Mouse (Mus musculus): ENCODE results near the gene Capn3. TPM values are rescaled to one million over a fixed set of nuclear protein-coding genes. Genes with fewer than 3 reads are reported as not detected.

The Capn3 gene
- total RNA-seq (2014; fragmentation: Nextera tagmentation), result not detected in 2 replicates
- 0.05 and 0.06 TPM in 2 replicates for total RNA-seq (2017)
- not detected in 2 replicates for polyA plus RNA-seq (2012)

DNA sequence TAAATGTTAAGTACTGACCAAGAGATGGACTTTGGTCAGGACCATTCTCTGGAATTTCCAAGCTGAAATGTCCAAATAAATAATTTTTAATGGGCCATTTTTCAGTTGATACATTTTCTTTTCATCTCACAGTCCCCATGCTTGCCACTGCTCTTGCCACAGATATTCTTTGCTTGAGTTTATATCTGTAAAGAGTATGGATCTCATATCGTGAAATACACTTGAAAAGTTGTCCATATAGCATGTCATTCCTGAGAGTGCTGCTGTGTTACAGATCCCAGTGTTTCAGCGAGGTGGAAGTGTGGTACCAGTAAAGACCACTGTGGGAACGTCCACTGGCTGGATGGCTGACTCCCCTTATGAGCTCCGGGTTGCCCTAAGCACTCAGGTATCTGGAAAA lies at the start of gene Capn3:
Gene Capn3, plus strand, starts transcription at position 301 of the 400 bp plus-strand sequence.
- Histone ChIP-seq H3K9me3 (replicated peaks) (no peaks in the 10 kb centered on the region), H3K27me3 (ENCODE audit: insufficient read depth, low read length) (peaks cover 6% of the 10 kb centered on the region; the same call in 1 of the 2 replicates), H3K36me3 (replicated peaks) (no peaks in the 10 kb centered on the region), H3K4me3 (ENCODE audit: low read depth, low read length) (no peak within 1 kb of the TSS), H3K4me1 (ENCODE audit: insufficient read depth, low read depth, low read length) (no peaks in the 10 kb centered on the region)
- TF ChIP-seq TAL1 (conservative IDR thresholded peaks at IDR 0.05; ENCODE audit: low read depth, low read length) (no peak), GATA2 (IDR thresholded peaks at IDR 0.05; ENCODE audit: borderline replicate concordance, low read depth, low read length) (no peak), GATA1 (IDR thresholded peaks at IDR 0.05; ENCODE audit: borderline replicate concordance, low read length) (no peak)
- no peak for DNase-seq (ENCODE audit: low spot score)
- no peak for ATAC-seq (ENCODE audit: extremely low read depth, insufficient number of reproducible peaks, low FRiP score, poor library complexity, severe bottlenecking)

DNA sequence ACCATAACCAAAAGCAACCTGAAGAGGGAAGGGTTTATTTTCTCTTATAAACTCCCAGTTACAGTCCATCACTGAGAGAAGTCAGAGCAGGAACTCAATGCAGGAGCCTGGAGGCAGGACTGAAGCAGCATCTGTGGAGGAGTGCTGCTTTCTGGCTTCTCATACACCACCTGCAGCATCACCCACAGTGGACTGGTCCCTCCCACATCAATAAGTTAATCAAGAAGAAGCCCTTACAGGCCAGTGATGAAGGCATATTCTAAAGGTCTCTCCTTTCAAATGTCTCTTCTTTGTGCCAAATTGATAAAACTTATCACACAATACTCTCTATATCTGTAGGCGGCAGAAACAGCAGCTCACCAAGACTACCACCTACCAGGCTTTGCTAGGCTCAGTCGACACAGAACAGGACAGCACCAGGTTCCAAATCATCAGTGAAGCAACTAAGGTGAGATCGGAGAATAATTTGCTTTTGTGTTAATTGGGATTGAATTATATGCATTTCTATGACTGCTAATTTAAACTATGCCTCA lies 44.7 kb upstream of the Capn3 start:
- DNase-seq (ENCODE audit: low spot score), result no peak
- H3K4me3 ChIP-seq (ENCODE audit: low read depth, low read length), result no peak overlapping the region
- TF ChIP-seq GATA2 (IDR thresholded peaks at IDR 0.05; ENCODE audit: borderline replicate concordance, low read depth, low read length), result no peak
- TF ChIP-seq CTCF (IDR thresholded peaks at IDR 0.05; ENCODE audit: low read depth, low read length), result no peak
- no peak for TF ChIP-seq POLR2AphosphoS5 (IDR thresholded peaks at IDR 0.05; ENCODE audit: insufficient replicate concordance, low read depth, low read length)
- TF ChIP-seq GATA1 (IDR thresholded peaks at IDR 0.05; ENCODE audit: borderline replicate concordance, low read length), result no peak
- TF ChIP-seq TAL1 (conservative IDR thresholded peaks at IDR 0.05; ENCODE audit: low read depth, low read length), result no peak
- H3K4me1 ChIP-seq (ENCODE audit: insufficient read depth, low read depth, low read length), result no peaks in the 10 kb centered on the region
- no peaks in the 10 kb centered on the region for H3K9me3 ChIP-seq (replicated peaks)
- ATAC-seq (ENCODE audit: extremely low read depth, insufficient number of reproducible peaks, low FRiP score, poor library complexity, severe bottlenecking), result no peak
- peaks cover 9% of the 10 kb centered on the region for H3K36me3 ChIP-seq (replicated peaks)
- no peaks in the 10 kb centered on the region for H3K27me3 ChIP-seq (ENCODE audit: insufficient read depth, low read length)

DNA sequence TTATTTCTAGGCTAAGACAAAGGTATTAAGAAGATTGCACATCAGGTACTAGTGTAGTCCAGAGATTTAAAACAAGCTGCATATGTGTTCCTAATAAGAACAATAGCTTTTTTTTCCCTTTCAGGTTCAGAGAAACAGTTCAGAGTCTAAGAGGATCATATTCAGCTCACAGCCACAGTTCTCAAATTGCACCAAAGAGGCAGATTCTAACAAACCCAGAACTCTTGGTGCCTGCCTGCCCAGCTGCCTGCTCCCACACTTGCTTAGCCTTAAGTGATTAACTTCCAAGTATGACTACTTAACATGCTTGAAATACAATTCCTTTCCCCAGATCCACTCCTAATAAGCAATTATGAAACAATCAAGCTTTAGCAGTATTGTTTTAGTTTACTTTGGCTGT lies 41.7 kb upstream of the Capn3 start:
- H3K4me3 ChIP-seq (ENCODE audit: low read depth, low read length), result no peak overlapping the region
- TF ChIP-seq CTCF (IDR thresholded peaks at IDR 0.05; ENCODE audit: low read depth, low read length) (no peak), GATA1 (IDR thresholded peaks at IDR 0.05; ENCODE audit: borderline replicate concordance, low read length) (no peak), TAL1 (conservative IDR thresholded peaks at IDR 0.05; ENCODE audit: low read depth, low read length) (no peak), GATA2 (IDR thresholded peaks at IDR 0.05; ENCODE audit: borderline replicate concordance, low read depth, low read length) (no peak), POLR2AphosphoS5 (IDR thresholded peaks at IDR 0.05; ENCODE audit: insufficient replicate concordance, low read depth, low read length) (no peak)
- peaks cover 13% of the 10 kb centered on the region for H3K36me3 ChIP-seq (replicated peaks)
- ATAC-seq (ENCODE audit: extremely low read depth, insufficient number of reproducible peaks, low FRiP score, poor library complexity, severe bottlenecking), result no peak
- DNase-seq (ENCODE audit: low spot score), result no peak
- no peaks in the 10 kb centered on the region for H3K4me1 ChIP-seq (ENCODE audit: insufficient read depth, low read depth, low read length)
- no peaks in the 10 kb centered on the region for H3K27me3 ChIP-seq (ENCODE audit: insufficient read depth, low read length)
- H3K9me3 ChIP-seq (replicated peaks), result no peaks in the 10 kb centered on the region

DNA sequence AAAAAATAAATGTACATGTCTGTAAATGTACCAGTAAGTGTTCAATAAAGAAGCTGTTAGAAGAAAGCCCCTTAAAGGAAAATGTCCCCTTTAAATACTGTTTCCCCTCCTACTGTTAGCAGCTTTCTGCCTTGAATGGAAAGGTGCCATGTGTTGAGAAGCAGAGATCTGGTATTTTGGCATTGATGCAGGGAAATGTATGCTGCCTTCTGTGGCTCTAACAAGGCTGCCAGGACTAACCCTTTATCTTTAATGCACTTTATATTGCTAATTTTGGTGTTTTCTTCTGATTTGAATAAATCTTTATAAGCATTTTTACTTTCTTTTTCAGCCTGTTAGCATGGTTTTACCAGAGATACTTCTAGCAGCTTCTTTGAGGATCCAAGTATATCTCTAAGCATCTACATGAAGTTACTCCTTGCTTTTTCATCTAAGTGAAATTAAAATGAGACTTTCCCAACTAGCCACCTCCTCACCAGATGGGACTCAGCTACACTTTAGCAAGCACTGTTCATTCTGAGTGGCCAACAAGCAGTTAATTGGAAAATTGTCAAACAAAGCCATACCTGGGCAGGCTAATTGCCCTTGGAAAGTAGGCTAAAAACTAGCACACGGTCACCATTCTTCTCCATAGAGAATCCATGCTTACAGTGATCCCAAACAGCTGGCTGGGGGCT lies 40.9 kb upstream of the Capn3 start:
- Histone ChIP-seq H3K4me1 (ENCODE audit: insufficient read depth, low read depth, low read length) (no peaks in the 10 kb centered on the region), H3K36me3 (replicated peaks) (peaks cover 13% of the 10 kb centered on the region), H3K27me3 (ENCODE audit: insufficient read depth, low read length) (no peaks in the 10 kb centered on the region), H3K4me3 (ENCODE audit: low read depth, low read length) (no peak overlapping the region), H3K9me3 (replicated peaks) (no peaks in the 10 kb centered on the region)
- DNase-seq (ENCODE audit: low spot score), result no peak
- TF ChIP-seq TAL1 (conservative IDR thresholded peaks at IDR 0.05; ENCODE audit: low read depth, low read length) (no peak), GATA1 (IDR thresholded peaks at IDR 0.05; ENCODE audit: borderline replicate concordance, low read length) (no peak), POLR2AphosphoS5 (IDR thresholded peaks at IDR 0.05; ENCODE audit: insufficient replicate concordance, low read depth, low read length) (no peak), GATA2 (IDR thresholded peaks at IDR 0.05; ENCODE audit: borderline replicate concordance, low read depth, low read length) (no peak), CTCF (IDR thresholded peaks at IDR 0.05; ENCODE audit: low read depth, low read length) (no peak)
- ATAC-seq (ENCODE audit: extremely low read depth, insufficient number of reproducible peaks, low FRiP score, poor library complexity, severe bottlenecking), result no peak

DNA sequence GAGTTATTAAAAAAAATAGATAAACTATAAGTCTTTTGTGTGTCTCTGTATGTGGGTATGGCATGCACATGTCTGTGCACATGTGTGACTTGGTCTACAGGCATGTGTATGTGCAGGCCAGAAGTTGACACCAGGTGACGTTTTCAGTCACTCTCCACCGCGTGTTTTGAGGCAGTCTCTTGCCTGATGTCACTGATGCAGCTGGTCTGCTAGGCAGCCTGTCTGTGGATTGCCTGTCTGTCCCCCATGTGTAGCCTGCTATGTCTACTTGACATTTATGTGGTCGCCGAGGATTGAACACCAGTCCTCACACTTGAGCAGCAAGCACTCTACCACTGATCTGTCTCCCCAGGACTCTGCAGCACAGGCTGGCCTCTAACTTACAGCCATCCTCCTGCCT lies 31.4 kb upstream of the Capn3 start:
- no peak overlapping the region for H3K4me3 ChIP-seq (ENCODE audit: low read depth, low read length)
- peaks cover 15% of the 10 kb centered on the region for H3K36me3 ChIP-seq (replicated peaks)
- no peaks in the 10 kb centered on the region for H3K27me3 ChIP-seq (ENCODE audit: insufficient read depth, low read length)
- H3K9me3 ChIP-seq (replicated peaks), result no peaks in the 10 kb centered on the region
- DNase-seq (ENCODE audit: low spot score) (no peak), ATAC-seq (ENCODE audit: extremely low read depth, insufficient number of reproducible peaks, low FRiP score, poor library complexity, severe bottlenecking) (no peak)
- H3K4me1 ChIP-seq (ENCODE audit: insufficient read depth, low read depth, low read length), result no peaks in the 10 kb centered on the region
- no peak for TF ChIP-seq GATA1 (IDR thresholded peaks at IDR 0.05; ENCODE audit: borderline replicate concordance, low read length)
- no peak for TF ChIP-seq TAL1 (conservative IDR thresholded peaks at IDR 0.05; ENCODE audit: low read depth, low read length)
- TF ChIP-seq CTCF (IDR thresholded peaks at IDR 0.05; ENCODE audit: low read depth, low read length), result no peak
- no peak for TF ChIP-seq GATA2 (IDR thresholded peaks at IDR 0.05; ENCODE audit: borderline replicate concordance, low read depth, low read length)
- TF ChIP-seq POLR2AphosphoS5 (IDR thresholded peaks at IDR 0.05; ENCODE audit: insufficient replicate concordance, low read depth, low read length), result no peak

DNA sequence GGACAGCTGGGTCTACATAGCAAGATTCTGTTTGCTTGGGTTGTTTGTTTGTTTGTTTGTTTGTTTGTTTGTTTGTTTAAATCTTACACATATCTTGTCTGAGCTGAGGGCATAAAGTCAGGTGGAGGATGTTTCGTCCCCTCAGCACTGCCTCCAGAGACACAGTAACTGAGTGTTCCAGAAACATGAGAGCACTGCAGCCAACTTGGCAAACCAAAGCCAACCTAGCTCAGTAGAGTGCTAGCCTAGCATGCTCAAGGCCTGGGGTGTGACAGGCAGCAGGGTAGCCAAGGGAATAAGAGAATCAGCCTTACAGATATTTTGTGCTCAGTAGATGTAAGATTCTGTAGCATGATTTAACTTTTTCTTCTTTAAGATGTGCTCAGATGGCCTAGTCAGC lies 11.3 kb upstream of the Capn3 start:
- H3K27me3 ChIP-seq (ENCODE audit: insufficient read depth, low read length), result no peaks in the 10 kb centered on the region
- no peaks in the 10 kb centered on the region for H3K36me3 ChIP-seq (replicated peaks)
- DNase-seq (ENCODE audit: low spot score) (no peak), ATAC-seq (ENCODE audit: extremely low read depth, insufficient number of reproducible peaks, low FRiP score, poor library complexity, severe bottlenecking) (no peak)
- H3K9me3 ChIP-seq (replicated peaks), result no peaks in the 10 kb centered on the region
- no peak overlapping the region for H3K4me3 ChIP-seq (ENCODE audit: low read depth, low read length)
- TF ChIP-seq GATA1 (IDR thresholded peaks at IDR 0.05; ENCODE audit: borderline replicate concordance, low read length) (no peak), CTCF (IDR thresholded peaks at IDR 0.05; ENCODE audit: low read depth, low read length) (no peak), GATA2 (IDR thresholded peaks at IDR 0.05; ENCODE audit: borderline replicate concordance, low read depth, low read length) (no peak), TAL1 (conservative IDR thresholded peaks at IDR 0.05; ENCODE audit: low read depth, low read length) (no peak), POLR2AphosphoS5 (IDR thresholded peaks at IDR 0.05; ENCODE audit: insufficient replicate concordance, low read depth, low read length) (no peak)
- H3K4me1 ChIP-seq (ENCODE audit: insufficient read depth, low read depth, low read length), result no peaks in the 10 kb centered on the region
